Mouse (Mus musculus) embryo, embryonic 10 days (tissue): Measurements from ENCODE around the gene Olfr866.

ENCODE experiments used
- DNase-seq: peaks from one replicate; pipeline ENCODE4 v3.0.0-alpha.2; 2015; ENCODE audit warnings: low spot score

Olfr866 gene

GRCm38 (mm10) chr9:20027935-20028334 lies at the start of gene Olfr866:
Gene Olfr866 (minus strand): TSS chr9:20028035.
- DNase-seq, result no peak

GRCm38 (mm10) chr9:20073523-20074177 lies 45.8 kb upstream of the Olfr866 start:
- DNase-seq, result no peak

- no peak for DNase-seq
Measured at GRCm38 (mm10) chr9:20071291-20071690, 43.5 kb upstream of the Olfr866 start.

GRCm38 (mm10) chr9:20070236-20070635 lies 42.4 kb upstream of the Olfr866 start:
- DNase-seq, result no peak

GRCm38 (mm10) chr9:20057462-20057861 lies 29.6 kb upstream of the Olfr866 start, which contains the start of gene Olfr867:
Gene Olfr867 (minus strand): TSS chr9:20057562.
- no peak for DNase-seq

DNA sequence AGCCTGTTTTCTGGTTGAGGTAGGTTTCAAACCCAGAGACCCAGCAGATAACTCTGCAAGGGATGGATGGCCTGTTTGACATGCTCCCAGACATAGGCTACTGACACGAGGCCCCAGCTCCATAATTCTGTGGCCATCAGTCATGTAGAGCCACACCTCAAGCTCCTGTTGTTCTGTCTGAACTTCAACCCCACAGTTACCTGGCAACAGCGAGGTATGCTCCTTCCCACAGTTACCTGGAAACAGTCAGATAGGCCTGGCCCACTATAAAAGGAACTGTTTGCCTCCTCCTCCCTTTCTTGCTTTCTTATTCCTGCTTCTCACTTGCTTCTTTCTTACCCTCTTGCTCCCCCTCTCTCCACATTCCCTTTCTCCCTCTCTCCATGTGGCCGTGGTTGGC lies 20.1 kb upstream of the Olfr866 start:
- no peak for DNase-seq
